Mouse (Mus musculus): ENCODE data around the gene Vmn1r58.
"Not testable (repeated sequence)": the region's sequence is repeated elsewhere in the genome, so short reads cannot be mapped to it uniquely, and the experiment has no call there.

The Vmn1r58 gene

DNA sequence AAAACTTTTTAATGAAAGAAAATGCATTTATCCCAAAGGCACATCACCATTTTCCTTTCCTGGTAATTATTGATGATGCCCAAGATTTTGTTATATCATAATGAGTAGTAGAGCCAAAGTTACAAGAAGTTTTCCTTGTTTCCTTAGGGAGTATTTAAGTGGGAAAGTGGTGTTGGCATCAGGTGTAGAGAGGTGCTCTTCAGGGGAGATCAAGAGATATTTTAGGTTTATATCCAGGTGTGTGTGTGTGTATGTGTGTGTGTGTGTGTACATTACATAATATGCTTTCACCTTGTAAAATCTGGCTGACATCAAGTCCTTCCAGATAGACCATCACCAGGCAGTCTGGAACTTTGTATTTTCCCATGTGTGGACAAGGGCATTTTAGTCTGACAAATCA lies at the start of gene Vmn1r58:
Gene Vmn1r58 (minus strand): TSS at position 101 of the 400 bp plus-strand sequence.
- not testable (repeated sequence) for DNase-seq (ENCODE audit: low spot score)

DNA sequence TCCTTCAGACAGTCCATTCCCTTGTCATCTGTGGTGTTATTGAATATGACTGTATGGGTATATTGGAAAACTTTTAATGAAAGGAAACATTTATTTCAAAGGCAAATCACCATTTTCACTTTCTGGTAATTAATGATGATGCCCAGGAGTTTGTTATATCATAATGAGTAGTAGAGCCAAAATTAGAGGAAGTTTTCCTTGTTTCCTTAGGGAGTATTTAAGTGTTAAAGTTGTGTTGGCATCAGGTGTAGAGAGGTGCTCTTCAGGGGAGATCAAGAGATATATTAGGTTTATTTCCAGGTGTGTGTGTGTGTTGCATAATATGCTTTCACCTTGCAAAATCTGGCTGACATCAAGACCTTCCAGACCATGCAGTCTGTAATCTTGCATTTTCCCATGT lies 43.5 kb upstream of the Vmn1r58 start, which contains the start of gene Vmn1r59:
Gene Vmn1r59 (minus strand): TSS at position 101 of the 400 bp plus-strand sequence.
- no peak for DNase-seq (ENCODE audit: low spot score)

DNA sequence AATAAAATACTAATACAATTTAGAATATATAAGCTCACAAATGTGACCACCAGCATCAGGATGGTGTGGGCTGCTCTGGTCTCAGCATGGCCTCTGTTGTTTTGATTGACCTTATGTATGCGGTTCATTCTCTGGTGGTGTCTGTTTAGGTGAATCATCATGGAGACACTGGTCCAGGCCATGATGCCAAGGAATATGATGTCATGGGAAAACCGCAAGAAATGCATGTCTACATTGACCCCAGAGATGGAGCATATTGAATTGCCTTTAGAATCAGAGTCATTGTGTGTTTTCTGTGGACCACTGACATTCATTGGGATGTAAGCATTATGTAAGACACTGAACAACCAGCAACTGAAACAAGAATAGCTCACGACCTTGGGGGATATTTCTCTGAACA lies 40.8 kb upstream of the Vmn1r58 start:
- DNase-seq (ENCODE audit: low spot score), result not testable (repeated sequence)

DNA sequence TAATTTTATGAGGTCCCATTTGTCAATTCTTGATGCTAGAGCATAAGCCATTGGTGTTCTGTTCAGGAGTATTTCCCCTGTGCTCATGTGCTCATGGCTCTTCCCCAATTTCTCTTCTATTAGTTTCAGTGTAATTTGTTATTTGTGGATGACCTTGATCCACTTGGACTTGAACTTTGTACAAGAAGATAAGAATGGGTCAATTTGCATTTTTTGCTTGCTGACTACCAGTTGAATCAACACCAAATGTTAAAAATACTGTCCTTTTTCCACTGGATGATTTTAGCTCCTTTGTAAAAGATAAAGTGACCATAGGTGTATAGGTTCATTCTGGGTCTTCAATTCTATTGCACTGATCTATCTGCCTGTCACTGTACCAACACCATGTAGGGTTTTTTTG lies 35.4 kb upstream of the Vmn1r58 start:
- DNase-seq (ENCODE audit: low spot score), result no peak

DNA sequence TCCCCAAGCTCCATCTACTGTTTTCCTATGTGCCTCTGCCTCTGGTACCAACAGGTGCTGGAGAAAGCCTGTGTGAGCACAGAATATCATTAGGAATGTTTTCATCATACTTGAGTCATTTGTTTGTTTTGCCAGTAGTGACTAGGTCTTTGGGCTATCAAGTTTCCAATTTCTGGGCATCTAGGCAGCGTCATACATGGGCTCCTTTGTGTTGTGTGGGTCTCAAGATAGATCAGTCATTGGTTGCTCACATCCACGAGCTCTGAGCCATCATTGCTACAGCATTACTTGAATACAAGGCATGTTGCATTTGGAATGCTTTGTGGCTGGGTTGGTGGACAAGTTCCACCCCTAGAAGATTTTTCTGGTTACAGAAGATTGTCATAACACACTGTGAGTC lies 7.0 kb downstream of the Vmn1r58 start:
- DNase-seq (ENCODE audit: low spot score), result no peak

DNA sequence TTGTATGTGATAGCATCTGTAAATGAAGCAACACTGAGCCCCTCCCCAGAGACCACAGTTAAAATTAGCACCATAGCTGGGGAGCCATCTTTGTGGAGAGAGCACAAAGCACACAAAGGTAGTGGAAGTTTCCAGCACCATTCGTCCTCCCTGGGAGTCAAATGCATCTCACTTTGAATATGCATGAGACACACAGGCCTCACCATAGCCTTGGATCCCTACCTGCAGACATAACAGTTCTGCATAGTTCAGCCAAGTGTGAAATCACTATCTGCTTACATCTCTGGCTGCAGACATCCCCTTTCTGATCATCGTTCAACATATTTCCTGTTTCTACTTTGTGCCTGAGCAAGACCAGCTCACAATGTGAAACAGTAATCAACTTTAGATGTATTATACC lies 46.5 kb downstream of the Vmn1r58 start:
- DNase-seq (ENCODE audit: low spot score), result no peak

DNA sequence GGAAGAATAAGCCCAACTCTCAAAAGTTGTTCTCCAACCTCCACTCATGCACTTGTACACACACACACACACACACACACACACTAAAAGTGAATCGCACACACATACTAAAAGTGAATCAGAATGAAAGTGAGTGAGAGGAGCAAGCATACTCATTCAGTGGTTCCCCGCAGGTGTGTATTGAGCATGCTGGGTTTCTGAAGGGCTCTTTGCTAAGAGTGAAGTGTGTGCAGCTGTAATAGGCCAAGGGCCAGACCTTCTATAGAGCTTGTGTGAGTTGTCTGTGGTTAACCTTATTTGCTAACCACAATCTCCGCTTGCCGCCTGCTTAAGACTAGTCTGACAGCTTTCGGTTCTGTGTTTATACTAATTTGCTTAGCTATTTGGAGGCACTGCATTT lies 49.6 kb downstream of the Vmn1r58 start:
- no peak for DNase-seq (ENCODE audit: low spot score)

Data from layer of hippocampus, adult 11-12 months (tissue).